Mouse (Mus musculus) cerebellum, adult 2 months (tissue): ENCODE results near the gene Dyx1c1.

Experiments
- CTCF ChIP-seq: fragments of 200-500 bp; IDR thresholded peaks from 2 replicates; pipeline ENCODE4 v1.5.1; 2011; ENCODE audit warnings: low read depth, mild to moderate bottlenecking, control low read depth, low read length, moderate library complexity, borderline replicate concordance; ENCODE audit not compliant: insufficient read depth
- POLR2A ChIP-seq: fragments of 200-500 bp; IDR thresholded peaks from 2 replicates; pipeline ENCODE4 v1.6.1; 2011; ENCODE audit warnings: low read length, control low read depth, borderline replicate concordance; ENCODE audit not compliant: insufficient read depth

DNA sequence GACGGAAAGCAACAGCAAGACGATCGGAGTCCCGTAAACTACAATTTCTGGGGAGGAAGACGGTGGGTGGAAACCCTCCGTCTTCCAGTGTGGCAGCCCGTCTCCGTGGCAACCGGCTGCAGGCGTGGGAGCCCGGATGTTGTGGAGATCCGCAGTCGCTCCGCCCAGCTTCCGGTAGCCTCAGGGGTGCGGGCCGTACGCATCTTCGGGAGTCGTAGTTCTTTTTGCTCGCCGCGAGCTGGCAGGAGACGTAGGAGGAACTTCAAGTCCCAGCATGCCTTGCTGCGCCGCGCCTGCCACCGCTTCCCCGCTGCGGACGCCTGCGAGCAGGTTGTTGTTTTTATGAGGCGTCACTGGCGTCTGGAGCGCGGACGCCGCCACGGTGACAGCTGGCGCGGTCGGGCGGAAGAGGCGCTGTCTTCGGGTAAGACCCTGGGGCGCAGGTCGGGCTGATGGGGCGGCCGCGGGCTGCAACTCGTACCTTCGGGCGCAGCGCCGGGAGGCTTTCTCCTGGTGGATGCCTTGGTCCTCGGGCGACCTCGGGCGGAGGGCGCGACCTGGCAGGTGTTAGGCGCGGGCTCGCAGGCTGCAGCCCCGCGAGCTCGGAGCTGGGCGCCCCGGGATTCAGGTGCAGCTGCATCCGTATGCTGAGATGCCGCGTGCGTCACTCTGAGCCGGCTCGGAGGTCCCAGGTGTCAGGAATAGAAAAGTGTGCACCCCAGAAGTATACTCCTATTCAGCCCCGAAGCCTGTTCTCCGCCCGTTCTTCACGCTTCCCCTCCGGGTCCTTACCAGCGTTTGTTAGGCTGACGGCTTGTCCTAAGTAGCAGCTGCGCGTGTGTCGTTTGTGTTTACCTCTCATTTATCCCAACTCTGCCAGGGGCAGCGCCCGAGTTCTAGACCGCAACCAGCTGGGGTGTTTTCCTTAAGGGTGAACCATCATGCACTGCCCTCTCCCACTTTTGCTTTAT is 26.9 kb downstream of the Dyx1c1 start, which contains the start of the genes Ccpg1os and Ccpg1:
- TF ChIP-seq POLR2A: peak; percentile 77
- TF ChIP-seq CTCF: no peak
